Mouse (Mus musculus): ENCODE measurements around the gene Eml5. TPM values are rescaled to one million over a fixed set of nuclear protein-coding genes. Genes with fewer than 3 reads are reported as not detected.

Eml5 gene
- polyA plus RNA-seq, 1 experiment from 2014 or later, result 1.9 TPM

- 85% methylated on average over 8 of the region's 8 CpGs for WGBS
- Histone ChIP-seq H3K4me1 (no peaks in the 10 kb centered on the region), H3K27me3 (no peaks in the 10 kb centered on the region), H3K4me3 (no peak overlapping the region), H3K27ac (no peak overlapping the region), H3K36me3 (no peaks in the 10 kb centered on the region), H3K9ac (no peak overlapping the region), H3K9me3 (no peaks in the 10 kb centered on the region), H3K4me2 (no peak overlapping the region)
- no peak for ATAC-seq (ENCODE audit: insufficient number of reproducible peaks, low FRiP score, low TSS enrichment, low read depth)
Measured at GRCm38 (mm10) chr12:98832929-98833598, 68.2 kb downstream of the Eml5 start.

DNA sequence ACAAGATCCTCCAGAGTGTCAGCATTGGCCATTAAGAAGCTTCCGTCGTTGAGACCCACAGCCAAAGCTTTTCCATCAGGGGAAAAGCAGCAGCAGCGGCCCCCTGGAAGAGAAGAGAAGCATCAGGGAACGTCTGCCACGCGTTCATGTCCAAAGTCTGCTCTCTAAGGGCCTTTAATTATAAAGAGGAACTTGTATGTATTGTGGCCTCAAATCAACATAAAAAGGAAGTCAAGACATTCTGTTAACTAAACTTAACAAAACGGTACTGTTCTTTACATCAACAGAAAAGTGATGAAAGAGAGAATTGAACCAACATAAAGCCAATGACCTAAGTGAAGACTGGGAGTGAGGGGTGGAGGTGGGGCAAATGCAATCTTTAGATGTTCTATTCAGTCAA, 70.2 kb downstream of the Eml5 start:
- WGBS, result 88% methylated on average over 7 of the region's 7 CpGs
- no peak overlapping the region for H3K4me2 ChIP-seq
- ATAC-seq (ENCODE audit: insufficient number of reproducible peaks, low FRiP score, low TSS enrichment, low read depth), result no peak
- H3K27me3 ChIP-seq, result no peaks in the 10 kb centered on the region
- no peaks in the 10 kb centered on the region for H3K4me1 ChIP-seq
- H3K9ac ChIP-seq, result no peak overlapping the region
- no peaks in the 10 kb centered on the region for H3K36me3 ChIP-seq
- no peak overlapping the region for H3K27ac ChIP-seq
- no peak overlapping the region for H3K4me3 ChIP-seq
- no peaks in the 10 kb centered on the region for H3K9me3 ChIP-seq

DNA sequence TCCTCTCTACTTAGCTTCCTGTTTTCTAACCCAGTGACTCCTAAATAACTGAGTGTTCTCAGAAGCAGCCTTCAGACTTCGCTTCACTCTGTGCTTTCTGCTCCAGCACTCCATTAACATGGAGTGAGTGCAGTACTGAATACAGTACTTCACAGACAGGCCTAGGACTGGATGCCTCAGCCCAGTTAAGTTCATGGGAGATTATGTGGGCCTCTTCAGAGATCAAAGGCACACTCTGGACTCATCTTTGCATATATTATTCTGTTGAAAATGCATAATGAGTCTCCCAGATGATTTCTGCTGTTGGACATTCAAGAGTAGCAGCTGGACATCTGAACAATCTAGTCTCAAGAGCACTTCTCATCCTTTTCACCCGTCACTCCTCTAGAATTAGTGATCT, 80.5 kb downstream of the Eml5 start:
- H3K36me3 ChIP-seq, result no peaks in the 10 kb centered on the region; the same call in 1 of the 2 replicates
- no peaks in the 10 kb centered on the region for H3K27me3 ChIP-seq
- no peak overlapping the region for H3K27ac ChIP-seq
- WGBS, result 86% methylated on average over 2 of the region's 2 CpGs
- ATAC-seq (ENCODE audit: insufficient number of reproducible peaks, low FRiP score, low TSS enrichment, low read depth), result no peak
- H3K4me2 ChIP-seq, result no peak overlapping the region
- no peak overlapping the region for H3K4me3 ChIP-seq
- no peaks in the 10 kb centered on the region for H3K9me3 ChIP-seq
- H3K9ac ChIP-seq, result no peak overlapping the region
- H3K4me1 ChIP-seq, result no peaks in the 10 kb centered on the region

GRCm38 (mm10) chr12:98804078-98804748, 97.1 kb downstream of the Eml5 start:
- Histone ChIP-seq H3K4me1 (peaks cover 8% of the 10 kb centered on the region; the same call in 1 of the 2 replicates), H3K27me3 (no peaks in the 10 kb centered on the region), H3K4me3 (no peak overlapping the region), H3K27ac (no peak overlapping the region), H3K4me2 (no peak overlapping the region), H3K9me3 (no peaks in the 10 kb centered on the region), H3K36me3 (no peaks in the 10 kb centered on the region; the same call in 1 of the 2 replicates), H3K9ac (no peak overlapping the region)
- no peak for ATAC-seq (ENCODE audit: insufficient number of reproducible peaks, low FRiP score, low TSS enrichment, low read depth)
- WGBS, result 69% methylated on average over 3 of the region's 3 CpGs

- Histone ChIP-seq H3K4me2 (no peak overlapping the region), H3K9me3 (no peaks in the 10 kb centered on the region), H3K4me1 (peaks cover 8% of the 10 kb centered on the region; the same call in 1 of the 2 replicates), H3K9ac (no peak overlapping the region), H3K4me3 (no peak overlapping the region), H3K27ac (no peak overlapping the region), H3K27me3 (no peaks in the 10 kb centered on the region), H3K36me3 (0 out of 2 replicates have a peak, but pooled peaks cover 2% of the 10 kb centered on the region)
- 59% methylated on average over 3 of the region's 3 CpGs for WGBS
- ATAC-seq (ENCODE audit: insufficient number of reproducible peaks, low FRiP score, low TSS enrichment, low read depth), result no peak
Measured at GRCm38 (mm10) chr12:98802245-98802644, 99.0 kb downstream of the Eml5 start.

- no peak overlapping the region for H3K4me2 ChIP-seq
- H3K27me3 ChIP-seq, result no peaks in the 10 kb centered on the region
- H3K27ac ChIP-seq, result no peak overlapping the region
- H3K4me3 ChIP-seq, result no peak overlapping the region
- no peak for ATAC-seq (ENCODE audit: insufficient number of reproducible peaks, low FRiP score, low TSS enrichment, low read depth)
- 0 out of 2 replicates have a peak, but pooled peaks cover 7% of the 10 kb centered on the region for H3K36me3 ChIP-seq
- peaks cover 8% of the 10 kb centered on the region; the same call in 1 of the 2 replicates for H3K4me1 ChIP-seq
- no peaks in the 10 kb centered on the region for H3K9me3 ChIP-seq
- no peak overlapping the region for H3K9ac ChIP-seq
- WGBS, result 72% methylated on average over 5 of the region's 5 CpGs
Measured at GRCm38 (mm10) chr12:98800334-98800733, 101.0 kb downstream of the Eml5 start.

- WGBS, result 91% methylated on average over 3 of the region's 3 CpGs
- Histone ChIP-seq H3K36me3 (peaks cover 29% of the 10 kb centered on the region), H3K9me3 (no peaks in the 10 kb centered on the region), H3K4me1 (no peaks in the 10 kb centered on the region), H3K4me2 (no peak overlapping the region), H3K27me3 (no peaks in the 10 kb centered on the region), H3K9ac (no peak overlapping the region), H3K4me3 (no peak overlapping the region), H3K27ac (no peak overlapping the region)
- no peak for ATAC-seq (ENCODE audit: insufficient number of reproducible peaks, low FRiP score, low TSS enrichment, low read depth)
Measured at GRCm38 (mm10) chr12:98795731-98796318, 105.5 kb downstream of the Eml5 start.

DNA sequence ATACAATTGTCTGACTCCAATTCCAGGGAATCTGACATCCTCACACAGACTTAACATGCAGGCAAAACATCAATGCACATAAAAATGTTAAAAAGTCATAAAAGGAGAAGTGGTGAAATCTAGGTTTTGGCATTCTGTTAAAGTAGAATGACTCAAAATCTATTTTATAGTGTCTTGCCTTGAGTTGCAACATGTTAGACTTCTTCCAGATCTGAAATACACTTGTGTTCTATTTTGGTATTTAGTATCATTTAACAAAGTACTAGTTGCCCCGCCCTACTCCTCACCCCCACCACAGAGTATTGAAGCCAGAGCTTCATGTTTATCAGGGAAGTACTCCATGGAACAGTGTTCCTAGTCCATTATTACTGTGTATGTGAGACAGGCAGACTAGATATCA, 117.0 kb downstream of the Eml5 start:
- no peak overlapping the region for H3K4me2 ChIP-seq
- H3K9ac ChIP-seq, result no peak overlapping the region
- H3K27me3 ChIP-seq, result no peaks in the 10 kb centered on the region
- no peaks in the 10 kb centered on the region for H3K4me1 ChIP-seq
- H3K27ac ChIP-seq, result no peak overlapping the region
- H3K36me3 ChIP-seq, result peaks cover 62% of the 10 kb centered on the region
- no peaks in the 10 kb centered on the region for H3K9me3 ChIP-seq
- 89% methylated on average over 1 of the region's 1 CpGs for WGBS
- no peak for ATAC-seq (ENCODE audit: insufficient number of reproducible peaks, low FRiP score, low TSS enrichment, low read depth)
- H3K4me3 ChIP-seq, result no peak overlapping the region

DNA sequence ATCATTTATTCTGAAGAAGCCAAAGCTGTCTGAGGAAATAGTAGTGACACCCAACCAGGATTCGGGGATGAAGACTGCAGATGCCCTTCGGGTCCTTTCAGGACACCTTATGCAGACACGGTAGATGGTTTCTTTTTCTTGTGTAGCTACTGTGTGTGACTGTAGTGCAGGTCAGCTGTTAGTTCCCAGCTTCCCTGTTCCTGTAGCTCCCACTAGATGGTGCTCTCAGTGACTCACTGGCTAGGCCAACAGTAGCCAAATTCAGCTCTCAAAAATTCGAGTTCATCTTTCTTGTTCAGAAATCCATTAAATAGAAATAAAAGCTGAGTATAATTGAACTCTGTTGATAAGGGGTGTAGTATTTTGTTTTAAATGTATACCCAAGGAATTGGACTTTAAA, 122.1 kb downstream of the Eml5 start:
- no peak overlapping the region for H3K9ac ChIP-seq
- 82% methylated on average over 4 of the region's 4 CpGs for WGBS

GRCm38 (mm10) chr12:98777509-98777908, 123.8 kb downstream of the Eml5 start:
- no peaks in the 10 kb centered on the region for H3K9me3 ChIP-seq
- H3K9ac ChIP-seq, result no peak overlapping the region
- H3K27me3 ChIP-seq, result no peaks in the 10 kb centered on the region
- H3K4me3 ChIP-seq, result no peak overlapping the region
- no peak overlapping the region for H3K27ac ChIP-seq
- 76% methylated on average over 3 of the region's 3 CpGs for WGBS
- H3K4me1 ChIP-seq, result no peaks in the 10 kb centered on the region
- no peak overlapping the region for H3K4me2 ChIP-seq
- no peak for ATAC-seq (ENCODE audit: insufficient number of reproducible peaks, low FRiP score, low TSS enrichment, low read depth)
- peaks cover 72% of the 10 kb centered on the region for H3K36me3 ChIP-seq

More for the DNA sequence above, 122.1 kb downstream of the Eml5 start:
- Histone ChIP-seq H3K4me2 (no peak overlapping the region), H3K36me3 (peaks cover 73% of the 10 kb centered on the region), H3K4me3 (no peak overlapping the region), H3K9me3 (no peaks in the 10 kb centered on the region), H3K27ac (no peak overlapping the region), H3K27me3 (no peaks in the 10 kb centered on the region), H3K4me1 (no peaks in the 10 kb centered on the region)
- ATAC-seq (ENCODE audit: insufficient number of reproducible peaks, low FRiP score, low TSS enrichment, low read depth), result no peak

GRCm38 (mm10) chr12:98766241-98766640, 135.0 kb downstream of the Eml5 start:
- Histone ChIP-seq H3K36me3 (peaks cover 69% of the 10 kb centered on the region), H3K9me3 (no peaks in the 10 kb centered on the region), H3K27me3 (no peaks in the 10 kb centered on the region), H3K9ac (no peak overlapping the region), H3K4me2 (no peak overlapping the region), H3K4me3 (no peak overlapping the region), H3K4me1 (no peaks in the 10 kb centered on the region), H3K27ac (no peak overlapping the region)
- no peak for ATAC-seq (ENCODE audit: insufficient number of reproducible peaks, low FRiP score, low TSS enrichment, low read depth)
- 93% methylated on average over 2 of the region's 2 CpGs for WGBS

- 93% methylated on average over 6 of the region's 6 CpGs for WGBS
- ATAC-seq (ENCODE audit: insufficient number of reproducible peaks, low FRiP score, low TSS enrichment, low read depth), result no peak
- H3K27ac ChIP-seq, result no peak overlapping the region
Measured at GRCm38 (mm10) chr12:98759700-98760099, 141.6 kb downstream of the Eml5 start.

More at GRCm38 (mm10) chr12:98759700-98760099, 141.6 kb downstream of the Eml5 start:
- no peaks in the 10 kb centered on the region for H3K9me3 ChIP-seq
- H3K4me1 ChIP-seq, result no peaks in the 10 kb centered on the region
- peaks cover 75% of the 10 kb centered on the region for H3K36me3 ChIP-seq
- H3K4me3 ChIP-seq, result no peak overlapping the region
- no peak overlapping the region for H3K9ac ChIP-seq
- H3K27me3 ChIP-seq, result no peaks in the 10 kb centered on the region
- no peak overlapping the region for H3K4me2 ChIP-seq

All from limb, embryonic 15.5 days (tissue).